Mouse (Mus musculus): ENCODE data around the gene Nfkbil1. TPM values are rescaled to one million over a fixed set of nuclear protein-coding genes. Genes with fewer than 3 reads are reported as not detected.

The Nfkbil1 gene
- total and polyA plus RNA-seq, 3 experiments: 15.2 to 25.9 (median 22.0) TPM

GRCm38 (mm10) chr17:35245731-35246623 lies 10.4 kb upstream of the Nfkbil1 start:
- peaks cover 59% of the 10 kb centered on the region for H3K79me2 ChIP-seq (replicated peaks; ENCODE audit: control insufficient read depth, extremely low read depth, insufficient read depth, poor library complexity, severe bottlenecking)
- TF ChIP-seq ELF1 (IDR thresholded peaks at IDR 0.05; ENCODE audit: low read depth, low read length) (no peak), ZKSCAN1 (IDR thresholded peaks at IDR 0.05; ENCODE audit: borderline replicate concordance, low read depth, low read length) (no peak), POLR2A (IDR thresholded peaks at IDR 0.05; ENCODE audit: low read depth, low read length) (0 out of 2 replicates have a peak, but pooled peaks have one; percentile 23), TBP (conservative IDR thresholded peaks at IDR 0.05; ENCODE audit: low read depth, low read length) (no peak), ETS1 (conservative IDR thresholded peaks at IDR 0.05; ENCODE audit: low read depth, low read length) (no peak), NRF1 (IDR thresholded peaks at IDR 0.05; ENCODE audit: low read depth, low read length) (peak; percentile 7; the same call in 1 of the 2 replicates), SMC3 (IDR thresholded peaks at IDR 0.05; ENCODE audit: low read depth, low read length) (peak; percentile 24; the same call in 1 of the 2 replicates), ZMIZ1 (IDR thresholded peaks at IDR 0.05; ENCODE audit: low read depth, low read length) (no peak), CTCF (conservative IDR thresholded peaks at IDR 0.05 in 1 of 2, IDR thresholded peaks at IDR 0.05 in 1 of 2; ENCODE audit: low read depth in 2 of 2, low read length in 2 of 2) (peak; percentile 40 to 62; a peak in 2 of 4 replicates), MAX (IDR thresholded peaks at IDR 0.05; ENCODE audit: low read length) (no peak), PAX5 (IDR thresholded peaks at IDR 0.05; ENCODE audit: low read length) (no peak), SIN3A (IDR thresholded peaks at IDR 0.05; ENCODE audit: low read length) (0 out of 2 replicates have a peak, but pooled peaks have one; percentile 22), MEF2A (IDR thresholded peaks at IDR 0.05; ENCODE audit: borderline replicate concordance, low read depth, low read length) (no peak), GABPA (IDR thresholded peaks at IDR 0.05; ENCODE audit: insufficient replicate concordance, low read depth, low read length) (no peak)
- H3K36me3 ChIP-seq (replicated peaks in 1 of 2; ENCODE audit: control insufficient read depth in 1 of 2, insufficient read depth in 1 of 2, low read length in 1 of 2): peaks cover 69 to 82% of the 10 kb centered on the region in 2 experiments
- H3K9ac ChIP-seq (ENCODE audit: insufficient read depth, low read depth): no peak overlapping the region
- H3K4me3 ChIP-seq (replicated peaks in 1 of 3; ENCODE audit: low read depth in 2 of 3, low read length in 2 of 3, poor library complexity in 1 of 3): no peak overlapping the region
- H3K4me1 ChIP-seq (ENCODE audit: control insufficient read depth in 1 of 2, insufficient read depth in 2 of 2): peaks cover 3 to 32% of the 10 kb centered on the region in 2 experiments
- no peak overlapping the region for H3K4me2 ChIP-seq (ENCODE audit: insufficient read depth, low read depth, poor library complexity, severe bottlenecking)
- H3K27ac ChIP-seq (ENCODE audit: insufficient read depth, low read depth): no peak overlapping the region
- in situ Hi-C loops (cut with MboI; ENCODE audit: low pct_ligation_motif_present, low pct_unique_long_range_greater_than_20kb, low sequenced_read_pairs) (no loop called here), dilution Hi-C loops (cut with MboI; ENCODE audit: extremely low pct_ligation_motif_present, extremely low pct_unique_long_range_greater_than_20kb, low sequenced_read_pairs) (no loop called here)
- H3K27me3 ChIP-seq (replicated peaks): peaks cover 14% of the 10 kb centered on the region
- no peaks in the 10 kb centered on the region for H3K9me3 ChIP-seq (replicated peaks; ENCODE audit: low read length)
- no peak for DNase-seq (ENCODE audit: extremely low read depth)

GRCm38 (mm10) chr17:35244999-35245398 lies 9.4 kb upstream of the Nfkbil1 start:
- Histone ChIP-seq H3K27ac (ENCODE audit: insufficient read depth, low read depth) (no peak overlapping the region), H3K9me3 (replicated peaks; ENCODE audit: low read length) (no peaks in the 10 kb centered on the region), H3K4me3 (replicated peaks in 1 of 3; ENCODE audit: low read depth in 2 of 3, low read length in 2 of 3, poor library complexity in 1 of 3) (peak overlapping the region in 1 of 3 experiments; percentile 92), H3K79me2 (replicated peaks; ENCODE audit: control insufficient read depth, extremely low read depth, insufficient read depth, poor library complexity, severe bottlenecking) (peaks cover 59% of the 10 kb centered on the region), H3K9ac (ENCODE audit: insufficient read depth, low read depth) (peak overlapping the region; percentile 99; the same call in 1 of the 2 replicates), H3K36me3 (replicated peaks in 1 of 2; ENCODE audit: control insufficient read depth in 1 of 2, insufficient read depth in 1 of 2, low read length in 1 of 2) (peaks cover 61 to 72% of the 10 kb centered on the region in 2 experiments), H3K27me3 (replicated peaks) (peaks cover 14% of the 10 kb centered on the region), H3K4me2 (ENCODE audit: insufficient read depth, low read depth, poor library complexity, severe bottlenecking) (peak overlapping the region; percentile 76), H3K4me1 (ENCODE audit: control insufficient read depth in 1 of 2, insufficient read depth in 2 of 2) (peaks cover 6 to 41% of the 10 kb centered on the region in 2 experiments)
- no peak for DNase-seq (ENCODE audit: extremely low read depth)
- dilution Hi-C loops (cut with MboI; ENCODE audit: extremely low pct_ligation_motif_present, extremely low pct_unique_long_range_greater_than_20kb, low sequenced_read_pairs): no loop called here
- in situ Hi-C loops (cut with MboI; ENCODE audit: low pct_ligation_motif_present, low pct_unique_long_range_greater_than_20kb, low sequenced_read_pairs): no loop called here
- TF ChIP-seq USF1 (IDR thresholded peaks at IDR 0.05; ENCODE audit: low read depth, low read length): no peak
- no peak for TF ChIP-seq ZMIZ1 (IDR thresholded peaks at IDR 0.05; ENCODE audit: low read depth, low read length)
- TF ChIP-seq GABPA (IDR thresholded peaks at IDR 0.05; ENCODE audit: insufficient replicate concordance, low read depth, low read length): no peak
- TF ChIP-seq UBTF (IDR thresholded peaks at IDR 0.05; ENCODE audit: low read depth, low read length): no peak
- no peak for TF ChIP-seq POLR2AphosphoS2 (IDR thresholded peaks at IDR 0.05; ENCODE audit: low read depth, low read length)
- no peak for TF ChIP-seq RCOR1 (conservative IDR thresholded peaks at IDR 0.05; ENCODE audit: low read depth, low read length)
- no peak for TF ChIP-seq TBP (conservative IDR thresholded peaks at IDR 0.05; ENCODE audit: low read depth, low read length)
- no peak for TF ChIP-seq RAD21 (IDR thresholded peaks at IDR 0.05; ENCODE audit: low read depth, low read length)
- no peak for TF ChIP-seq E2F4 (IDR thresholded peaks at IDR 0.05; ENCODE audit: insufficient replicate concordance, low read depth, low read length)
- no peak for TF ChIP-seq JUN (IDR thresholded peaks at IDR 0.05; ENCODE audit: insufficient read depth, low read depth, low read length)
- TF ChIP-seq USF2 (conservative IDR thresholded peaks at IDR 0.05; ENCODE audit: low read depth, low read length): no peak
- no peak for TF ChIP-seq ZKSCAN1 (IDR thresholded peaks at IDR 0.05; ENCODE audit: borderline replicate concordance, low read depth, low read length)
- TF ChIP-seq BHLHE40 (IDR thresholded peaks at IDR 0.05; ENCODE audit: low read depth, low read length): no peak
- TF ChIP-seq SMC3 (IDR thresholded peaks at IDR 0.05; ENCODE audit: low read depth, low read length): no peak
